Mouse (Mus musculus): ENCODE measurements at regions not wholly inside any gene's neighbourhood (a gene's known extent, or its start where the extent isn't known, plus 50 kb on each side); places are given as distances from the start of the nearest gene placed in this dataset.

- ATAC-seq (replicated peaks; ENCODE audit: poor library complexity, severe bottlenecking) = no peak
Measured at GRCm38 (mm10) chr3:39222059-39222458, 335.3 kb downstream of the Fat4 start.

DNA sequence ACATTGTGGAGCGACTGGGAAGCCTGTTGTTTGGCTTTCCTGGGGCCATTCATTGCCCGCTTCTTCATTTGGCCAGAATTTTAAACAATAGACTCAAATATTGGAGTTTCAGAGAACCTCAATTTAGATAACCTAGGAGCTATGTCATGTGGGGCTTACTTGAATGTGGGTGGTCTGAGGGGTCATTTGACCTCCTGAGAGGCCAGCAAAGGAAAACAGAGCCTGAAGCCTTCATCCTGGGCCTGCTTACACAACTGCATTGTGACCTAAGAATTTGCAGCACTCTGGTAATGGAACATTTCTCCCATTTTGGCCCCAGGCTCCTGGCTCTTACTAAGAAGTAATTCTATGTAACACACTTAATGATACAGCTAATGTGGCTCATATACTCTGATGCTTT lies 348.2 kb downstream of the Fat4 start:
- ATAC-seq (replicated peaks; ENCODE audit: poor library complexity, severe bottlenecking) = no peak

- ATAC-seq (replicated peaks; ENCODE audit: poor library complexity, severe bottlenecking) = no peak
Measured at GRCm38 (mm10) chr3:39248712-39249111, 362.0 kb downstream of the Fat4 start.

DNA sequence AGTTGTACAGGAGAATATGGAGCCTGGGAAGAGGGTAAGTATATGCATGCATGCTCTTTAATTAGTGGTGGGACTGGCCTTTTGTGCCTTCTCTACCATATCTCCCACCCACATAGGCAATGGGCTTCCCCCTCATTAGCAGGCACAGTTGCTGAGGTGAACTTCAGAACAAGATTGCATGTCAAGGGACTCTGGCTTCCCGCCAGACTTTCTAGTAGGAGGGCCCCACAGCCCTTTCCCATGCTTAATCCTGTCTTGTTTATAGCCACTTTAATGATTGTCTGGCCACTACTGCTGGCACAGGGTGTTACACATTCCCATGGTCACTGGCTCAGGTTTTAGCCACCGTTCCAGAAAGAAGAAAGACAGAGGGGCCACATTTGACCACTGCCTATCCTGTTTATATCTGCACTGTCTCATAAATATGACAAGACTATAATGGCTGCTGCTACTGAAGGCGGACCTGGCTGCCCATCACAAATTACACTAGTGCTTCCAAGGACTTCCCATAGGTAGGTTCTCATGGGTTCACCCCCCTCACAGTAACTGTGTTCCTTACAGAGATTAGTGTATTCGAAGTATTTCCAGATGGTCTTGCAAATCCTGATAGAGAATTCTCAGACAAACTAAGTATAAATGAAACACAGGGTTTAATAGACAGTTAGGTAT lies 362.6 kb downstream of the Fat4 start:
- ATAC-seq (replicated peaks; ENCODE audit: poor library complexity, severe bottlenecking) = no peak

- ATAC-seq (replicated peaks; ENCODE audit: poor library complexity, severe bottlenecking) = no peak
Measured at GRCm38 (mm10) chr3:39253076-39253475, 366.3 kb downstream of the Fat4 start.

DNA sequence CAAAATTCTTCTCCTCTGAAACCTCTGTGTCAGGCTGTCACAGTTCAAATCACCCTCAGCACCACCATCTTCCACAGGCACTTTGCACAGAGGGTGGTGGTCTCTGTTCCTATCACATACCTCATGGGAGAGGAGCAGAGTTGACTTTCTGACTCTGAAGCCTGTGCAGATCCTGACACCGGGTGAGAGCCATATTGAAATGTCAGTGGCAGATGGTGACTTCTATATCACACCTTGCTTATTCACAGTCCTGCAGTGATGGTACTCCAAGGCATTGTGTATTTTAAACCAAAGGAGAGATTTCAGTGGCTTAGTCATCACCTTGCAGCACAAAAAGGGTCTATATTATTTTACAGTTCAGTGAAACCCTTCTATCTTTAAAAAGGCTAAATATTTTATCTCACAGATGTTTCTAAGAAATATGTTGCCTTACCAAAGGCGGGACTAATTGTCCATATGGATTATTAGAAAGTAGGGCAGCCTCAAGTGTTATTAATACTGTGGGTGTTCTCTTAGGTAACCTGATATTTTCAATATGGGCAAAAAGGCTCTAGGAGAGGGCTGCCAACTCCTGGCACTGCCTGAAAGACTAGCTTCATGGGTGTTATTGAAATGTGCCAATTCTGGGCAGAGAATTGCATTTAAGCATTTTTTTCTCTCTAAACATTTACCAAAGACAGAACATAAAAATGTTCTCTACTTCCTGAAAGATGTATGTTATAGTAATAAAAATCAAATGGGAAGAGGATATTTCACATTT lies 378.1 kb downstream of the Fat4 start:
- no peak for ATAC-seq (replicated peaks; ENCODE audit: poor library complexity, severe bottlenecking)

DNA sequence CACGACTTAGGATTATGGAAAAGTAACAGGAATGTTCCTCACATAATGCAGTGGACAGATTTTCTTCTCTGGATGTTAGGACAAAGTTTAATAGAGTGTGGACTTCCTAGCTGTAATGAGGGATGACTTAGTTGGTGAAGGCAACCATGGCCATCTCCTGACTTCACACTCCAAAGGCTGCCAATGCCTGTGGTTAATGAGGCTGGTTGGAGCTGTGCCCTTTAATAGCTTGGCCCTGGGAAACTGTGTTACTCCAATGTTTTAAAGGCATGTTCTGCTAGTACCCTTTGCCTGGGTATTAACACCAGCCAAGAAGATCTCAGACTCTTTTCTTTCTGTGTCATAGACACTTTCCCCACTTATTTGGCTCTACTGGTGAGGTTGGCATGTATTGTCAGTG lies 378.9 kb downstream of the Fat4 start:
- ATAC-seq (replicated peaks; ENCODE audit: poor library complexity, severe bottlenecking) = no peak

GRCm38 (mm10) chr3:39269388-39269787 lies 382.6 kb downstream of the Fat4 start:
- no peak for ATAC-seq (replicated peaks; ENCODE audit: poor library complexity, severe bottlenecking)

GRCm38 (mm10) chr3:39272616-39273015 lies 385.9 kb downstream of the Fat4 start:
- no peak for ATAC-seq (replicated peaks; ENCODE audit: poor library complexity, severe bottlenecking)

DNA sequence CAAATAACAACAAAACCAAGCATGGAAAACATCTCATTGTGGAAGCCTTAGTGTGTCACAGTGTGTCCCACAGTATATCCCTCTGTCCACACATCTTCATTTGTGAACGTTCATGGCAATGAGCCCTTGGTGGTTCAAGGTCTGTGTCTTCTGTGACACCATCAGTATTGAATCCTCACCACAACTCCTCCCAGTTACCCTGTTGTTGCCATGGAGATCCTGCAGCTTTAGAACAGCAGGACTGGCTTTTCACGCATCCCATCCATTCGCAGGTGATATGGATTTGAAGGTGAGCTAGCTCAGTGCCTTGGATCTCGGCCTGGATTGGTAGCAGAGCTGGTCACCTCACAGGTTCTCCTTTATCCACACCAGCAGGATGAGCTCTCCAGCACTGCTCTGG lies 390.2 kb downstream of the Fat4 start:
- no peak for ATAC-seq (replicated peaks; ENCODE audit: poor library complexity, severe bottlenecking)

DNA sequence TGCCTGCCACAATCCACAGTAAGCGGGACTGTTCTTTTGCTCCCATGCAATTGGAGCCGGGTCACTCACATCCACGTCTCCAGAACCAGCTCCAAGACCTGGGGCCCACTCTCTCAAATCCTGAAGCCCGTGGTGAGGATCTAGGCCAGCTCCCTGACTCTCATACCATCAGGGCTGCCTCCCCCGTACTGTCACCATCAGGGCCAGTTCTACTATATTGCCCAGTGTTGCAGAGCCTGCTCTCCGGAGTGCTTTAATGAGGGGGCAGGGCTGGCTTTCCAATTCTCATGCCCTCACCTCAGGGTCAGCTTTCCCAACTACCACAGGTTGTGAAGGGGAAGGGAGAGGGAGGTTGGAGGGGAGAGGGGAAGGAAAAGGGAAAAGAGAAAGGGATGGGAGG lies 390.6 kb downstream of the Fat4 start:
- no peak for ATAC-seq (replicated peaks; ENCODE audit: poor library complexity, severe bottlenecking)

GRCm38 (mm10) chr3:39295255-39295654 lies 408.5 kb downstream of the Fat4 start:
- no peak for ATAC-seq (replicated peaks; ENCODE audit: poor library complexity, severe bottlenecking)

GRCm38 (mm10) chr3:39296257-39296656 lies 409.5 kb downstream of the Fat4 start:
- no peak for ATAC-seq (replicated peaks; ENCODE audit: poor library complexity, severe bottlenecking)

DNA sequence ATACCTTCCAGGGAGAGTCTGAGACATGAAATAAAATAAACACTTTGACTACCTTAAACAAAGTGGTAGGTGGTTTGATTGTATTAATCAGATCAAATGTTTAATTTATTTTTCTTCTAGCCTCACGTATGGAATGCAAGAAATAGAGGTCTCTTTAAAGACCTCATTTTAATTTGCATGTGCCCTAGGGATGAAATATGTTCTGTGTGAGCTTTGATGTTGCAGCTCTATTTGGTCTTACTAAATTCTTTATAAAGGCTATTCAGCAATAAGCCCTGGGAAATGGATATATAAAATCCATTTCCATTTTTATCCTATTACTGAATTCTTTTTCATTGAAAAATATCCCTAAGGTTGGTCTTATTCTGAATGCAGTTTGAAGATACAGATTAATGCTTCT lies 422.7 kb downstream of the Fat4 start:
- ATAC-seq (replicated peaks; ENCODE audit: poor library complexity, severe bottlenecking) = no peak

DNA sequence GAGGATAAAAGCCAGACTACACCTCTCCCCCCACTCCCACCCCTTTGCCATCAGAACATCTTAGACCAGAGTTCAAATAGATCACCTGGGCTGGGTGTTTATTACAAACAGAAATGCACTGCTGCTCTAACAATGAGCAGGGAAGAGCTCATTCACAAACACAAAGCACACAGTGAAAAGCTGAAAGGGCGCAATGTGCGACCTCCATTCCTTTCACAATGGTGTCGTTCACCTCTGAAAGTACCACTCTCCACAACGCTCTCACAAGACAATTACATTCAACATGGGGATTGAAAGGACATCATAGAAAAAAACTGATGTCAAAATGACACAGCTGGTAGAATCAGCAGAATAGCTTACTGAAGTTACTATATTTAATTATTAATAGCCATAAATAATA lies 426.8 kb downstream of the Fat4 start:
- no peak for ATAC-seq (replicated peaks; ENCODE audit: poor library complexity, severe bottlenecking)

DNA sequence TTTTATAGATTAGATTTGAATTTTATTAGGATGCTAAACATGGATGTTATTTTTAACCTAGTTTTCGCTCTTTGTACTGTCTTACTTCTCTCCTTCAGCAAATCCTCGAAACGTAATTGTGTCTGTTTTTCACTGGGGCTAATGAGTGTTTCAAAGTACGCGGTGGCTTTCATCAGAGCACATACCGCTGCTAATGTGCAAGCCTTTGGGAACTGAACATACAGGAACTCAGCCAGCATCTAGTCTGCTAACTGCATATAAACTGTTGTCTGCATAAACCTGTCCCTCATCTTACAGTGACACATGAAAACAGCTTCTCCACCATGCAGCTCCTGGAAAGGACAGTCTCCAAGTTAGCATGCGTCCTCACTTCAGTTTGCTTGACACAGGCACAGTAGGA lies 434.1 kb downstream of the Fat4 start:
- ATAC-seq (replicated peaks; ENCODE audit: poor library complexity, severe bottlenecking) = no peak

DNA sequence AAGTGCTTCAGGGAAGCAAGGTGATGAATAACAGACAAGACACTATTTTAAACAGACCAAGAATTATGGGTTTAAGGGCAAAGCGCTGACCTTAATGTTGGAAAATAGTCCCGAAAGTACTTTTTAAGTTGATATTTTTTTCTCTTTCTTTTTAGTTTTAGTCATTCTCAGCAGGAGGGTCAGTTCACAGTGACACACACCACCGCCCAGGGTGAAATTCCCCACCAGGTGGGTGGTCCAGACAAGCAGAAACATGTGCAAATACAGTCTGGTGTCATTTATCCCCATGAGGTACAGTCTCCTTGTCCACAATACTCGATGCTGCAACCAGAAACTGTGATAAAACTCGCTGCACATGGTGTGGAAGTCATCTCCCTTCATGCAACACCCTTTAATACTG lies 435.5 kb downstream of the Fat4 start:
- no peak for ATAC-seq (replicated peaks; ENCODE audit: poor library complexity, severe bottlenecking)

GRCm38 (mm10) chr3:39335612-39336230 lies 449.0 kb downstream of the Fat4 start:
- no peak for ATAC-seq (replicated peaks; ENCODE audit: poor library complexity, severe bottlenecking)

- ATAC-seq (replicated peaks; ENCODE audit: poor library complexity, severe bottlenecking) = no peak
Measured at GRCm38 (mm10) chr3:39341161-39341687, 454.5 kb downstream of the Fat4 start.

DNA sequence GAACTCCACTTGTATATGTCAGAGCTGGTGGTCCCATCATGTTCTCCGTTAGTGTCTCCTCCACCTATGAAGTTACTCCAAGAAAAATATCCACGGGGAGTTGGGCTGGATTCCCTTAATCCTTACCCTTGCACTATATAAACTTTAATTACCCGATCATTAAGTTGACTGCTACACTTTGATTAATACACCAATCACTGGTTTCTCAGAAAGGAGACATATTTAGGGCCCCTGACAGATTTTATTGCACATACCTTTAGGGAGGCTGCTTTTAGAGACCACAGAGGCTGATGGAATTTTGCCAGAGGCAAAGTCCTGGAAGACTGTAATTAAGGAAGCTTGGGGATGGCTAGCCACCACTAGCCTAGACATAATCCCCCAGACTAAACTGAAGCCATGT lies 457.3 kb downstream of the Fat4 start:
- ATAC-seq (replicated peaks; ENCODE audit: poor library complexity, severe bottlenecking) = no peak

DNA sequence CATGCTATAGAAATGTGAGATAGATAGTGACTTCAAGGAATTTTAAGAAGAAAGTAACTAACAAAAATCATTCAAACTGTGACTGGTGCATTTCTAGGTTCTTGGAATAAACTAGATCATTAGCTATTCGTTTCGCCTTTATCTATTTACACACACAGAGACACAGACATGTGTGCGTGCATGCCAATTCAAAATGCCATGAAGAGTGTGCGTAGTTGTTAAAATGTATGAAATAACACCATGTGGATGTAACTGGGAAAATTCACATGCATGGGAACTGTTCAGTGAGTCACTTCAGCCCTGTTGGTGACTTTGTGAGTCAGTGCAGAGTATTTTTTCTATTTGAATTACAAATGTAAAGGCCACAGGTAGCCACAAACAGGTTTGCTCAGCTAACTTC lies 460.8 kb downstream of the Fat4 start:
- no peak for ATAC-seq (replicated peaks; ENCODE audit: poor library complexity, severe bottlenecking)

DNA sequence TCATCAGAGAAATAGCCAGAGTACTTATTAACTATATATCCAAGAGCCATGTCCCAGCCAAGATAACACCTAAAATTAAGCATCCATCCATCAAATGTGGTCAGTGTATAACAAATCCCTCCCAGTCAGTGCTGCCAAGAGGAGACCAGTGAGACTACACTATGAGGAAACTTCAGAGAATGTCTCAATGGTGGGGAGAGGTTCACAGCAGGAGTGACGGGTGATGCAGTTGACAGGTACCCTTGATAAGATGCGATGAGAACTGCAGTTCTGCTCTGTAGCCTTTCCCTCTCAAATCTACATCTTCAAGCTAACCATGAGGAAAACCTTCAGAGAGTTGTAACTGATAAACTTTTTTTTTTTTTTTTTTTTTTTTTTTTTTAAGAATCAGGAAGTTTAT lies 470.3 kb downstream of the Fat4 start:
- ATAC-seq (replicated peaks; ENCODE audit: poor library complexity, severe bottlenecking) = no peak

Data from granulocyte monocyte progenitor cell, adult 5-6 weeks (primary cell).